Mouse (Mus musculus) spleen, adult 2 months (tissue): ENCODE results near the gene Krtap8-1.

Source experiments
- CTCF ChIP-seq: fragments of 200-500 bp; IDR thresholded peaks from 2 replicates; pipeline ENCODE4 v1.5.1; 2011; ENCODE audit warnings: mild to moderate bottlenecking, inconsistent platforms; ENCODE audit not compliant: insufficient read depth, insufficient read length, insufficient replicate concordance; ENCODE audit errors: extremely low read depth
- POLR2A ChIP-seq: fragments of 200-500 bp; IDR thresholded peaks from 2 replicates; pipeline ENCODE4 v1.6.1; 2011; ENCODE audit warnings: low read depth, low read length, inconsistent platforms

GRCm38 (mm10) chr16:89461189-89461588, 26.6 kb downstream of the Krtap8-1 start:
- TF ChIP-seq POLR2A (no peak), CTCF (no peak)
